Mouse (Mus musculus) 3T3-L1 (cell line): ENCODE data around the gene Mcpt2.
A peak's percentile ranks its signal among the peaks of the same experiment; 100 is the strongest.
"Not testable (repeated sequence)": the region's sequence is repeated elsewhere in the genome, so short reads cannot be mapped to it uniquely, and the experiment has no call there.

ENCODE experiments used
- DNase-seq: peaks from one replicate; pipeline ENCODE4 v3.0.0-alpha.2; 2015; ENCODE audit warnings: low read depth, low spot score

Gene Mcpt2

GRCm38 (mm10) chr14:56041792-56042191, at the start of gene Mcpt2:
Mcpt2 (plus strand) TSS chr14:56042041.
- DNase-seq: not testable (repeated sequence)

- DNase-seq: no peak
These were observed 28.7 kb upstream of the Mcpt2 start for GRCm38 (mm10) chr14:56013147-56013546.

- DNase-seq: no peak
These were observed 27.9 kb upstream of the Mcpt2 start for GRCm38 (mm10) chr14:56013924-56014323.

GRCm38 (mm10) chr14:56017671-56018070, 24.2 kb upstream of the Mcpt2 start, which contains the start of gene Mcpt1:
Mcpt1 (plus strand) TSS chr14:56017971.
- not testable (repeated sequence) for DNase-seq

- peak; percentile 10 for DNase-seq
These were observed 22.4 kb upstream of the Mcpt2 start for GRCm38 (mm10) chr14:56019446-56019845.

GRCm38 (mm10) chr14:56021305-56021704, 20.5 kb upstream of the Mcpt2 start:
- not testable (repeated sequence) for DNase-seq

GRCm38 (mm10) chr14:56030395-56030794, 11.4 kb upstream of the Mcpt2 start, which contains the start of gene Mcpt9:
Mcpt9 (minus strand) TSS chr14:56030495.
- not testable (repeated sequence) for DNase-seq

GRCm38 (mm10) chr14:56034433-56034832, 7.4 kb upstream of the Mcpt2 start:
- peak; percentile 42 for DNase-seq

- DNase-seq: no peak
These were observed 13.6 kb downstream of the Mcpt2 start for GRCm38 (mm10) chr14:56055408-56055807.

- DNase-seq: peak; percentile 4
These were observed 15.9 kb downstream of the Mcpt2 start for GRCm38 (mm10) chr14:56057722-56058121.

GRCm38 (mm10) chr14:56062213-56062612, 20.4 kb downstream of the Mcpt2 start, which contains the start of gene Mcpt4:
Mcpt4 (minus strand) TSS chr14:56062313.
- DNase-seq: not testable (repeated sequence)

GRCm38 (mm10) chr14:56082016-56082415, 40.2 kb downstream of the Mcpt2 start:
- no peak for DNase-seq

- peak; percentile 66 for DNase-seq
These were observed 43.3 kb downstream of the Mcpt2 start, which contains the start of gene Mcpt8 for GRCm38 (mm10) chr14:56085167-56085566. Mcpt8 (minus strand) TSS chr14:56085273.

- no peak for DNase-seq
These were observed 44.9 kb downstream of the Mcpt2 start for GRCm38 (mm10) chr14:56086711-56087110.

- DNase-seq: no peak
These were observed 51.5 kb downstream of the Mcpt2 start for GRCm38 (mm10) chr14:56093353-56093752.
